Mouse (Mus musculus): Measurements from ENCODE around the gene Papss1. TPM values are rescaled to one million over a fixed set of nuclear protein-coding genes. Genes with fewer than 3 reads are reported as not detected.
A peak's percentile ranks its signal among the peaks of the same experiment; 100 is the strongest.

The Papss1 gene
- 72.5 and 82.4 TPM in 2 replicates for polyA plus RNA-seq (2014; fragmentation: Nextera tagmentation; extraction: Ambion mirVana)

DNA sequence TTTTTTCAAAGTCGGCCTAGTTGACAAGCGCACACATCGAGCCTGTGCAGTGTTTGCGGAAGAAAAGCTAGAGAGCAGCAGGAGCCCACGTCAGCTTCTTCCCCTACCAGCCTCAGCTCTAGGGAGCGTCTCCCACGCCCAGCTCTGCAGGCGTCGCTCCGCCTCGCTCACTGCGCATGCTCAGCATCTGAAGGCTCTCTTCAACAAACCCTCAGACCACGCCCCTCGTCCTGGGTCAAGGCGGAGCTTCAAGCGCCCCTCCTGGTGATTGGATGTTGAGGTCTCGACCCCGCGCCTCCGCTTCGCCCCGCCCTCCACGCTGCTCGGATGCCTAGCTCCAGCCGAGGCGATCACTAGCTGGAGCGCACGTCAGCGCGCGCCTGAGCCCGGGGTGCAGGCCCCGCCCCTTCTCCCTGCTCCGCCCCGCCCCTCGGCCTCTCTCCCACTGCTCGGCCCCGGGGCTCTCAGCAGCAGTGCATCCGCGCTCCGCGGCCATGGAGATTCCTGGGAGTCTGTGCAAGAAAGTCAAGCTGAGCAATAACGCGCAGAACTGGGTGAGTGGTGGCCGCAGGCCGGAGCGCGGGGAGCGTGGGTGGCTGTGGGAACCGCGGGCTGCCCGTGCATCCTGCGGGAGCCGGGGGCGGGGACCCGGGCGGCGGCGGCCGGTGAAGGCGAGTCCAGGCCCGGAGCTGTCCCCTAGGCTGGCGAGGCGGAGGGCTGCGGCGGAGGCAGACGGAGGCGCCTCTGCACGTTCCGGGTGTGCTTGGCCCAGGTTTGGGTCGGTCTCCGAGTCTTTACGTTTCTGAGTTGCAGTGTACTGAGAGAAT lies at the start of gene Papss1:
Papss1 (plus strand) TSS at position 339 of the 827 bp plus-strand sequence.
- Histone ChIP-seq H3K27me3 (ENCODE audit: control insufficient read depth, insufficient read depth, low read length) (no peaks in the 10 kb centered on the region), H3K4me3 (ENCODE audit: low read depth, low read length) (peak within 1 kb of the TSS; percentile 71), H3K27ac (ENCODE audit: low read depth, low read length) (peak within 1 kb of the TSS; percentile 83), H3K4me1 (ENCODE audit: control insufficient read depth, insufficient read depth, low read length) (peaks cover 6% of the 10 kb centered on the region; the same call in 1 of the 2 replicates), H3K9me3 (ENCODE audit: control insufficient read depth, low read length) (no peaks in the 10 kb centered on the region), H3K9ac (ENCODE audit: low read length) (peak within 1 kb of the TSS; percentile 86), H3K4me2 (peak within 1 kb of the TSS; percentile 45), H3K36me3 (ENCODE audit: control insufficient read depth, insufficient read depth, low read length) (no peaks in the 10 kb centered on the region)
- ATAC-seq (ENCODE audit: low FRiP score) (peak; percentile 99), DNase-seq (ENCODE audit: low spot score, missing footprints) (peak; percentile 100)
- WGBS = under 1% methylated on average over 68 of the region's 73 CpGs

DNA sequence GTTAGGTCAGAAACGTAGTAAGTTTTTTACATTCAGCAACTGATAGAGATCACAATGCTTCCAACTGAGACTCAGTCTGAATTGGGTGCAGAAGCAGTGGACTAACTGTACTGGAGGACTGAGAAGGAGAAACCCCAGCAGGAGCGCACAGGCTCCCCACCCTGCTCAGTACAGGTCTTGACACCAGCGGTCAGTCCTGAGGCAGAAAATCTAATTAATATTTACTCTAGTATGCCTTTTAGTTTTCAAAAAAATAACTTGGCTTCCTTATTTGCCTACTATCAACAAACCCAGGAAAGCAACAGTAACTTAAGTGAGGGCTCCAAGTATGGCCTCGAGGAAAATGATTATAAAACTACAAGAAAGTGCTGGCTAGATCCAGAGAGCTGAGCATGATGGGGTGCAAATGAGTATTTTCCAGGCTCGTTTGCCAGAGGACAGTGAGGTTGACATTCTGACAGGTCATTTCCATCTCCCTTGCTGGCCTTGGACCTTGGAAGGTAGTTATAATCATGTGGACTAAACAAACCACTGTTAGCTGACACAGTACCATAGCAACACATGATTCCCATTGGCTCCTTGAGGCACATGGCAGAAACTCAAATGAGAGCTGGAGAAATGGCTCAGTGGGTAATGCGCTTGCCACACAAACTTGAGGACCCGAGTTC lies 48.1 kb upstream of the Papss1 start:
- 81% methylated on average over 7 of the region's 7 CpGs for WGBS

DNA sequence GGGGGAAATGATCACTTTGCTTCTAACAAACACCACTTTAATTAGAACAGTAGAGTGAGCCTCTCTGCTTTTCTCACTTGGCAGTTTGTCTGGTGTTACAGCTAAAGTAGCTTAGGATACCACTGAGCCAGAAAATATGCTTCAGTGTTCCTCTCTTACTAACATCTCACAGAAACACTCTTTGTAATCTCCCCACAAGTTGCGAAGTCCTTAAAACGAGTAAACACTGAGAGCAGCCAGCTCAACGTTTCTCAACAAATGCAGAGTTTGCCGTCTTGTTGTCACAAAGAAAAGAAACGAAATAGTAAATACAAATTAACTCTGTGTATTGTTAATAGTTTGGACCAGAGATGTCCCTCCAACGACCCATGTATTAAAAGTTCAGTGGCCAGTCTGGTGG lies 46.8 kb upstream of the Papss1 start:
- Histone ChIP-seq H3K36me3 (ENCODE audit: control insufficient read depth, insufficient read depth, low read length) (no peaks in the 10 kb centered on the region), H3K4me1 (ENCODE audit: control insufficient read depth, insufficient read depth, low read length) (no peaks in the 10 kb centered on the region), H3K27me3 (ENCODE audit: control insufficient read depth, insufficient read depth, low read length) (no peaks in the 10 kb centered on the region), H3K4me2 (no peak overlapping the region), H3K9me3 (ENCODE audit: control insufficient read depth, low read length) (no peaks in the 10 kb centered on the region), H3K27ac (ENCODE audit: low read depth, low read length) (no peak overlapping the region), H3K9ac (ENCODE audit: low read length) (no peak overlapping the region), H3K4me3 (ENCODE audit: low read depth, low read length) (no peak overlapping the region)
- DNase-seq (ENCODE audit: low spot score, missing footprints) (peak; percentile 12), ATAC-seq (ENCODE audit: low FRiP score) (no peak)
- WGBS = 76% methylated on average over 6 of the region's 6 CpGs

More for the DNA sequence above, 48.1 kb upstream of the Papss1 start:
- Histone ChIP-seq H3K9ac (ENCODE audit: low read length) (no peak overlapping the region), H3K27ac (ENCODE audit: low read depth, low read length) (no peak overlapping the region), H3K27me3 (ENCODE audit: control insufficient read depth, insufficient read depth, low read length) (no peaks in the 10 kb centered on the region), H3K36me3 (ENCODE audit: control insufficient read depth, insufficient read depth, low read length) (no peaks in the 10 kb centered on the region), H3K4me2 (no peak overlapping the region), H3K4me3 (ENCODE audit: low read depth, low read length) (no peak overlapping the region), H3K4me1 (ENCODE audit: control insufficient read depth, insufficient read depth, low read length) (no peaks in the 10 kb centered on the region), H3K9me3 (ENCODE audit: control insufficient read depth, low read length) (no peaks in the 10 kb centered on the region)
- DNase-seq (ENCODE audit: low spot score, missing footprints) = no peak
- no peak for ATAC-seq (ENCODE audit: low FRiP score)

DNA sequence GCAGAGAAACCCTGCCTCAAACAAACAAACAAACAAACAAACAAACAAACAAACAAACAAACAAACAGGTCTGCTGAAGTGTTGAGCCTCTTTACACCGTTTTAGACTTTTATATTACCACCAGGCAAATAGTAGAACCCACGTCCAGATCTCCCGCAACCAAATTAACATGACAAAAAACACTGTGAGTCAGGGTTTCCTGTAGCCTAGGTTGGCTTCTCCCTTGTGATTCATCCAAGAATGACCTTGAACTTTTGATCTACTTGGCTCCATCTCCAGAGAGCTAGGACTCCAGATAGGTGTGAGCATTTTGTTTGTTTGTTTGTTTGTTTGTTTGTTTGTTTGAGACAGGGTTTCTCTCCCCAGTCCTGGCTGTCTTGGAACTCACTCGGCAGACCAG lies 43.4 kb upstream of the Papss1 start:
- Histone ChIP-seq H3K36me3 (ENCODE audit: control insufficient read depth, insufficient read depth, low read length) (no peaks in the 10 kb centered on the region), H3K4me2 (no peak overlapping the region), H3K4me3 (ENCODE audit: low read depth, low read length) (no peak overlapping the region), H3K9me3 (ENCODE audit: control insufficient read depth, low read length) (no peaks in the 10 kb centered on the region), H3K9ac (ENCODE audit: low read length) (no peak overlapping the region), H3K27ac (ENCODE audit: low read depth, low read length) (no peak overlapping the region), H3K27me3 (ENCODE audit: control insufficient read depth, insufficient read depth, low read length) (no peaks in the 10 kb centered on the region), H3K4me1 (ENCODE audit: control insufficient read depth, insufficient read depth, low read length) (no peaks in the 10 kb centered on the region)
- WGBS = 59% methylated on average over 4 of the region's 4 CpGs
- peak; percentile 19 for DNase-seq (ENCODE audit: low spot score, missing footprints)
- no peak for ATAC-seq (ENCODE audit: low FRiP score)

DNA sequence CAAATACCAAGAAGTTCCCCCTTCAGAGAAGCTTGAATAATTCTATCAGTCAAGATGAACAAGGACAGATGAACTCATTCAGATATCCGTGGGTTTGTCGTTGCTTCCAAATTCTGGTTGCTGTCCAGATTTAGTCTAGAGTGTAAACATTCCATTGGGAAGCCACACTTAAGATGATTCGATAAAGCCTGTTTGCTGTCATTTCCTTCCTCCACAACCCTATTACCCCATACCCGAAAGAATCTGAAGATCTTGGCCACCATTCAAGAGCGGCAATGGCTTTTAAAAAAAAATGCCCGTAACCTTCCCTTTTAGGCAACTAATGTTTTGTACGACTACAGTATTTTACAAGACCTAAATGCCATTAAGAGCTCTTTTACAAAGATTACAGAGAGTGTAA lies 42.3 kb upstream of the Papss1 start:
- Histone ChIP-seq H3K9ac (ENCODE audit: low read length) (no peak overlapping the region), H3K4me2 (no peak overlapping the region), H3K4me1 (ENCODE audit: control insufficient read depth, insufficient read depth, low read length) (no peaks in the 10 kb centered on the region), H3K36me3 (ENCODE audit: control insufficient read depth, insufficient read depth, low read length) (no peaks in the 10 kb centered on the region), H3K9me3 (ENCODE audit: control insufficient read depth, low read length) (no peaks in the 10 kb centered on the region), H3K27me3 (ENCODE audit: control insufficient read depth, insufficient read depth, low read length) (no peaks in the 10 kb centered on the region), H3K4me3 (ENCODE audit: low read depth, low read length) (no peak overlapping the region), H3K27ac (ENCODE audit: low read depth, low read length) (no peak overlapping the region)
- ATAC-seq (ENCODE audit: low FRiP score) (no peak), DNase-seq (ENCODE audit: low spot score, missing footprints) (peak; percentile 65)
- WGBS = 89% methylated on average over 7 of the region's 7 CpGs

DNA sequence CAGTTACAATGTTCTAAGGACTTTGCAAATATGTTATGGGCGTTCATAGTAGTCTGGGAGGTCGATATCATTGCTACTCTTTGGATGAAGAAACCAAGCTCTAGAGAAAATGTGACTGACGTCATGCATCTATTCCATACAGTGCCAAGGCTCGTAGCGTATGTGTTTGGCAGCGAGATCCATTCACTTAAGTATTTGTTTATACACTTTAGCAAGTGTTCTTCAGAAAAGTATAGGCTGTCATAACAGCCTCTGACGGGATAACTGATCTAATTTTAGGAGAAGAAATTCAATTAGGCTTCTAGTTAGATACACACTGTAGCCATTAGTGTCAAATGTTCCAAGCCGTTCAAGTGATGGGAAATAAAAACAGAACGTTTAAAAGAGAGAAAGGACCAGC lies 40.8 kb upstream of the Papss1 start:
- Histone ChIP-seq H3K9me3 (ENCODE audit: control insufficient read depth, low read length) (no peaks in the 10 kb centered on the region), H3K9ac (ENCODE audit: low read length) (no peak overlapping the region), H3K4me1 (ENCODE audit: control insufficient read depth, insufficient read depth, low read length) (no peaks in the 10 kb centered on the region), H3K4me3 (ENCODE audit: low read depth, low read length) (no peak overlapping the region), H3K27me3 (ENCODE audit: control insufficient read depth, insufficient read depth, low read length) (no peaks in the 10 kb centered on the region), H3K4me2 (no peak overlapping the region), H3K27ac (ENCODE audit: low read depth, low read length) (no peak overlapping the region), H3K36me3 (ENCODE audit: control insufficient read depth, insufficient read depth, low read length) (no peaks in the 10 kb centered on the region)
- 88% methylated on average over 9 of the region's 9 CpGs for WGBS
- DNase-seq (ENCODE audit: low spot score, missing footprints) (no peak), ATAC-seq (ENCODE audit: low FRiP score) (no peak)

DNA sequence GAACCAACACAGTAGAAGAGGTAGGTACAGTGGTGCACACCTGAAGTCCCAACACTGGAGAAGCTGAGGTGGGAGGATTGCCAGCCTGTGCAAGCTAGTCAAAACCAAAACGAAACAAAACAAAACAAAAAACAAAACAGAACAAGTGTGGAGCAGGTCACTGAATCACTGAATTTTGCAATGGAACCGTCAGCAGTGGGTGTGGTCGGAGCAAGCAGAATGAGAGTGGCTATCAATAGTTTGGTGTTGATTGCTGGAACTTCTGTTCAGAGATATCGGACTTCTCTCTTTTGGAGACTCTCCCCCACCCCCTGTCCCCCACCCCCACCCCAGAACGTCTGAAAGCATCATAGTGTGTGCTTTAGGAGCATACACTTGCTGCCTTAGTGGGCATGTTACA lies 40.4 kb upstream of the Papss1 start:
- Histone ChIP-seq H3K36me3 (ENCODE audit: control insufficient read depth, insufficient read depth, low read length) (no peaks in the 10 kb centered on the region), H3K4me1 (ENCODE audit: control insufficient read depth, insufficient read depth, low read length) (no peaks in the 10 kb centered on the region), H3K4me3 (ENCODE audit: low read depth, low read length) (no peak overlapping the region), H3K4me2 (no peak overlapping the region), H3K9ac (ENCODE audit: low read length) (no peak overlapping the region), H3K27me3 (ENCODE audit: control insufficient read depth, insufficient read depth, low read length) (no peaks in the 10 kb centered on the region), H3K27ac (ENCODE audit: low read depth, low read length) (no peak overlapping the region), H3K9me3 (ENCODE audit: control insufficient read depth, low read length) (no peaks in the 10 kb centered on the region)
- DNase-seq (ENCODE audit: low spot score, missing footprints) = no peak
- 83% methylated on average over 5 of the region's 5 CpGs for WGBS
- no peak for ATAC-seq (ENCODE audit: low FRiP score)

DNA sequence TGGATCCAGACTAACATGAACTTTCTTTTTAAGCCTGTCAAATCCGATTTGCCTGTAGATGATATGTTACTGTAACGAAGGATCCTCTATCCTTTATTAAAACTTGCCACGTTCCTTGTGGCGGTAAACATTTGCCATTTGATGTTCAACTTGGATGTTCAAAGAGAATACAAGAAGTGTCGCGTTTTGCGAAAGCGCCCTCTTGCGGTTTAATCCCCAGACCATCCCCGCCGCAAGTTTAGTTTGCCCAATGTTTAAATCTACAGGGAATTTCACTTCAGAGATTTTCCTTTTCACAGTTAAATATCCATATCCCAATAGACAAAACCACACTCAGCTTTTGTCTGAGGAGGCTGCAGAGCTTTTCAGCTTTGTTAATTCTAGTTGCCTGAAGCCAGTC lies 39.8 kb upstream of the Papss1 start:
- H3K9ac ChIP-seq (ENCODE audit: low read length) = no peak overlapping the region
- H3K4me1 ChIP-seq (ENCODE audit: control insufficient read depth, insufficient read depth, low read length) = no peaks in the 10 kb centered on the region
- 22% methylated on average over 11 of the region's 11 CpGs for WGBS
- DNase-seq (ENCODE audit: low spot score, missing footprints) (peak; percentile 93), ATAC-seq (ENCODE audit: low FRiP score) (no peak)
- no peak overlapping the region for H3K27ac ChIP-seq (ENCODE audit: low read depth, low read length)
- no peak overlapping the region for H3K4me2 ChIP-seq
- no peaks in the 10 kb centered on the region for H3K36me3 ChIP-seq (ENCODE audit: control insufficient read depth, insufficient read depth, low read length)
- no peaks in the 10 kb centered on the region for H3K27me3 ChIP-seq (ENCODE audit: control insufficient read depth, insufficient read depth, low read length)
- no peak overlapping the region for H3K4me3 ChIP-seq (ENCODE audit: low read depth, low read length)
- H3K9me3 ChIP-seq (ENCODE audit: control insufficient read depth, low read length) = no peaks in the 10 kb centered on the region

DNA sequence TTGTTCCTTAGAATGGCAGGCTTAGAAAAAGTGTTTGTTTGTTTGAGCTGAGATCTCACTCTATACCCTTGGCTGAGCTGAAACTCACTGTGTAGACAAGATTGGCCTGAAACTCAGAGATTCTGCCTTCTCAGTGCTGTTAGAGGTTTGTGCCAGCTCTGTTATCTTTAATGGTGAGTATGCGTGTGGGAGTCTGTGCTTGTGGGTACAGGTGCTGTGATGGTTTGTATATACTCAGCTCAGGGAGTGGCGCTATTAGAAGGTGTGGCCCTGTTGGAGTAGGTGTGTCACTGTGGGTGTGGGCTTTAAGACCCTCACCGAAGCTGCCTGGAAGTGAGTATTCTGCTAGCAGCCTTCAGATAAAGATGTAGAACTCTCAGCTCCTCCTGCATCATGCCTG lies 39.3 kb upstream of the Papss1 start:
- DNase-seq (ENCODE audit: low spot score, missing footprints) (no peak), ATAC-seq (ENCODE audit: low FRiP score) (no peak)
- no peak overlapping the region for H3K27ac ChIP-seq (ENCODE audit: low read depth, low read length)
- no peak overlapping the region for H3K4me2 ChIP-seq
- no peaks in the 10 kb centered on the region for H3K9me3 ChIP-seq (ENCODE audit: control insufficient read depth, low read length)
- H3K9ac ChIP-seq (ENCODE audit: low read length) = no peak overlapping the region
- no peaks in the 10 kb centered on the region for H3K4me1 ChIP-seq (ENCODE audit: control insufficient read depth, insufficient read depth, low read length)
- no peak overlapping the region for H3K4me3 ChIP-seq (ENCODE audit: low read depth, low read length)
- no peaks in the 10 kb centered on the region for H3K27me3 ChIP-seq (ENCODE audit: control insufficient read depth, insufficient read depth, low read length)
- 91% methylated on average over 3 of the region's 3 CpGs for WGBS
- H3K36me3 ChIP-seq (ENCODE audit: control insufficient read depth, insufficient read depth, low read length) = no peaks in the 10 kb centered on the region

Measured in midbrain, embryonic 11.5 days (tissue).